Mouse (Mus musculus) lung, embryonic 16.5 days (tissue): ENCODE results near the gene Prm1. TPM values are rescaled to one million over a fixed set of nuclear protein-coding genes. Genes with fewer than 3 reads are reported as not detected.

Experiments used
- ATAC-seq: fragments of 200-750 bp; cut with Nextera tagmentation; 2 replicates; pipeline ENCODE4 v1.8.0; 2017; ENCODE audit warnings: low read depth, mild to moderate bottlenecking, moderate library complexity
- H3K27ac ChIP-seq: fragments of 300-500 bp; sonication (generic); 2 replicates; pipeline ENCODE4 v1.5.1; 2014; ENCODE audit warnings: mild to moderate bottlenecking, control low read depth, low read length
- H3K27me3 ChIP-seq: fragments of 300-500 bp; sonication (generic); 2 replicates; pipeline ENCODE4 v1.6.1; 2014; ENCODE audit warnings: low read depth, low read length, mixed read lengths; ENCODE audit not compliant: control insufficient read depth, insufficient read depth
- H3K36me3 ChIP-seq: fragments of 300-500 bp; sonication (generic); 2 replicates; pipeline ENCODE4 v1.6.1; 2014; ENCODE audit warnings: low read length; ENCODE audit not compliant: control insufficient read depth, insufficient read depth
- H3K4me1 ChIP-seq: fragments of 300-500 bp; sonication (generic); replicated peaks from 2 replicates; pipeline ENCODE4 v1.6.1; 2014; ENCODE audit warnings: low read length, mixed read lengths; ENCODE audit not compliant: control insufficient read depth, insufficient read depth
- H3K4me2 ChIP-seq: fragments of 300-500 bp; sonication (generic); 2 replicates; pipeline ENCODE4 v1.6.1; 2014; ENCODE audit warnings: low read depth, low read length, control low read depth
- H3K4me3 ChIP-seq: fragments of 300-500 bp; sonication (generic); 2 replicates; pipeline ENCODE4 v1.5.1; 2014; ENCODE audit warnings: mild to moderate bottlenecking, low read length, control low read depth
- H3K9ac ChIP-seq: fragments of 300-500 bp; sonication (generic); 2 replicates; pipeline ENCODE4 v1.6.1; 2014; ENCODE audit warnings: low read length, control low read depth
- H3K9me3 ChIP-seq: fragments of 300-500 bp; sonication (generic); 2 replicates; pipeline ENCODE4 v1.6.1; 2016; ENCODE audit warnings: low read length; ENCODE audit not compliant: control insufficient read depth
- WGBS: fragments of 180-500 bp; shearing (Covaris S2); extraction: QIAGEN DNeasy Blood & Tissue Kit; methylation state at CpG from one replicate; pipeline ENCODE4 v1.1.7; 2014; 5-methylcytosine and 5-hydroxymethylcytosine counted together
- polyA plus RNA-seq: library from polyadenylated mRNA; unstranded; fragments of >200 nt; fragmentation: Nextera tagmentation; extraction: Ambion mirVana; gene quantifications from 2 replicates; pipeline ENCODE4 v1.2.1, GENCODE M21; 2015

The Prm1 gene
- polyA plus RNA-seq, 1 experiment from 2014 or later = not detected

DNA sequence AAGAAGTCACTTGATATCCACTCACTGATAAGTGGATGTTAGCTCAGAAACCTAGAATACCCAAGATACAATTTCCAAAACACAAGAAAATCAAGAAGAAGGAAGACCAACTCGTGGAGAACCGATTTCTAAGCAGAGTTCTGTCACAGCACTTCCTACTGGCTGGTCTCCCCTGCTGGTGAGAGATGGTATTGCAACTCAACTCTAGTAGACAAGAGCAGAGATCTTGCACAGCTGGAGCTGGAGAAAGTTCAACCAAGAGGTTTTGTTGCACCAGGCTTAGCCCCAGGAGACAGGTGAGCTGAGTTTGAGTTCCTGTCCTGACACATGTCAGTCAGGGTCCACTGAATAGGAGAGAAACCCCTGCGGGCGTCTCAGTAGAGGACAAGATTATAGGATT is 38.5 kb downstream of the Prm1 start:
- Histone ChIP-seq H3K9me3 (no peaks in the 10 kb centered on the region), H3K4me1 (peaks cover 4% of the 10 kb centered on the region; the same call in 1 of the 2 replicates), H3K27me3 (no peaks in the 10 kb centered on the region), H3K4me3 (no peak overlapping the region), H3K4me2 (no peak overlapping the region), H3K36me3 (no peaks in the 10 kb centered on the region), H3K27ac (no peak overlapping the region), H3K9ac (no peak overlapping the region)
- 42% methylated on average over 4 of the region's 4 CpGs for WGBS
- ATAC-seq = no peak

DNA sequence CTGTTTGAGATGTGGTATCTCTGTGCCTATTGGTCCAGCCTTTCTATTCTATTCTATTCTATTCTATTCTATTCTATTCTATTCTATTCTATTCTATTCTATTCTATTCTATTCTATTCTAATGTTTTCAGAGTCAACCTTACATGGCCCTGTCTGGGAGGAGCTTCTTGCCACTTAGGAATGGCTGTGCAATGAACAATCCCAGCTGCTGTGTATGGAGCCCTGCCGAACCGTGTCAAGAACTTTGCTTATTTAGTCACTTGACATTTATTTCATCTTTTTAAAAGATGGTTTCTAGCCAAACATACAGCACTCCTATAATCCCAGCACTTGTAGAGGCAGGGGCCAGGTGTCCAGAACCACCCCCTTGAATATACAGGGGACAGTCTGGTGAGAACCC is 41.3 kb downstream of the Prm1 start:
- no peak overlapping the region for H3K4me2 ChIP-seq
- H3K9me3 ChIP-seq = no peaks in the 10 kb centered on the region
- ATAC-seq = peak; percentile 72
- H3K4me3 ChIP-seq = no peak overlapping the region
- no peaks in the 10 kb centered on the region for H3K27me3 ChIP-seq
- no peak overlapping the region for H3K9ac ChIP-seq
- no peak overlapping the region for H3K27ac ChIP-seq
- H3K4me1 ChIP-seq = peaks cover 6% of the 10 kb centered on the region; the same call in 1 of the 2 replicates
- H3K36me3 ChIP-seq = no peaks in the 10 kb centered on the region
- WGBS = 4% methylated on average over 2 of the region's 2 CpGs

DNA sequence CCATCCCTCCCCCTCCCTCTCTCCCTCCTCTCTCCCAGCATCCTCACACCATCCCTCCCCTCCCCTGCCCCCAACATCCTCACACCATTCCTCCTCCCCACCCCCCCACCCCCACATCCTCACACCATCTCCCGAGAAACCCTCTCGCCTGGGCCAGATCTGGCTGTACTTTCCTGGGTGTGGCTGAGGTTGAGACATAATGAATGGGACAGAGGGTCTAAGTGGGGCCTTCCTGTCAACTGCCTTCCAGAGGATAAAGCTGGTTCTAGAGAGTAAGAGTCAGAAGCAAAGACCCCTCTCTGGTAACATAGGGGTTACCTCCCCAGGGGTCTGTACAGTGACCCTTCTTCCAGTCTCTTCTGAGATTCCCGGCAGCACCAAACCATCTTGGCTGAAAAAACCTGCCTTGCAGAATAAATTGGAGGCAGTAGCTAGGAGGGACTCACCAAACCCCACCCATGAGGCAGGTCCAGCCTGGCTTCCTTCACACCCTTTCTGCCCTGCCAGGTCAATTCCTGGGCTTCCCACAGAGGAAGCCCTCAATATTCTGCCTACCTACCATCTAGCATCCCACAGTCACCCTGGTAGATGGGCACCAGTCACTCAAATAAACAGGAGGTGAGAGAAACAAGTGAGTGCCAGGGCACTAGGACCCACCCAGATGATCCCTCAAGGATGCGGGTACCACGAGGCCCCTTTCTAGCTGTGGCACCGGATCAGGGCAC is 41.9 kb downstream of the Prm1 start:
- H3K9me3 ChIP-seq = no peaks in the 10 kb centered on the region
- H3K4me2 ChIP-seq = no peak overlapping the region
- ATAC-seq = no peak
- no peak overlapping the region for H3K9ac ChIP-seq
- no peak overlapping the region for H3K27ac ChIP-seq
- no peaks in the 10 kb centered on the region for H3K27me3 ChIP-seq
- no peaks in the 10 kb centered on the region for H3K36me3 ChIP-seq
- WGBS = 53% methylated on average over 6 of the region's 6 CpGs
- no peak overlapping the region for H3K4me3 ChIP-seq
- H3K4me1 ChIP-seq = peaks cover 6% of the 10 kb centered on the region; the same call in 1 of the 2 replicates

GRCm38 (mm10) chr16:10762569-10763180 is 43.0 kb downstream of the Prm1 start:
- 51% methylated on average over 5 of the region's 5 CpGs for WGBS
- Histone ChIP-seq H3K36me3 (no peaks in the 10 kb centered on the region), H3K27ac (no peak overlapping the region), H3K4me1 (peaks cover 6% of the 10 kb centered on the region; the same call in 1 of the 2 replicates), H3K27me3 (no peaks in the 10 kb centered on the region), H3K4me3 (no peak overlapping the region), H3K4me2 (no peak overlapping the region), H3K9ac (no peak overlapping the region), H3K9me3 (no peaks in the 10 kb centered on the region)
- ATAC-seq = no peak

- 68% methylated on average over 8 of the region's 8 CpGs for WGBS
- Histone ChIP-seq H3K4me1 (peaks cover 6% of the 10 kb centered on the region; the same call in 1 of the 2 replicates), H3K4me3 (no peak overlapping the region), H3K9ac (no peak overlapping the region), H3K9me3 (no peaks in the 10 kb centered on the region), H3K27me3 (no peaks in the 10 kb centered on the region), H3K27ac (no peak overlapping the region), H3K4me2 (no peak overlapping the region), H3K36me3 (no peaks in the 10 kb centered on the region)
- no peak for ATAC-seq
Observed at GRCm38 (mm10) chr16:10761182-10761581, 44.5 kb downstream of the Prm1 start.

GRCm38 (mm10) chr16:10756168-10756567 is 49.5 kb downstream of the Prm1 start:
- WGBS = 43% methylated on average over 6 of the region's 6 CpGs
- H3K4me3 ChIP-seq = no peak overlapping the region
- no peak overlapping the region for H3K4me2 ChIP-seq
- ATAC-seq = peak; percentile 61
- H3K9ac ChIP-seq = no peak overlapping the region
- no peaks in the 10 kb centered on the region for H3K9me3 ChIP-seq
- 0 out of 2 replicates have a peak overlapping the region, but pooled peaks have one; percentile 27 for H3K27ac ChIP-seq
- H3K36me3 ChIP-seq = no peaks in the 10 kb centered on the region
- no peaks in the 10 kb centered on the region for H3K27me3 ChIP-seq
- peaks cover 2% of the 10 kb centered on the region; the same call in 1 of the 2 replicates for H3K4me1 ChIP-seq

DNA sequence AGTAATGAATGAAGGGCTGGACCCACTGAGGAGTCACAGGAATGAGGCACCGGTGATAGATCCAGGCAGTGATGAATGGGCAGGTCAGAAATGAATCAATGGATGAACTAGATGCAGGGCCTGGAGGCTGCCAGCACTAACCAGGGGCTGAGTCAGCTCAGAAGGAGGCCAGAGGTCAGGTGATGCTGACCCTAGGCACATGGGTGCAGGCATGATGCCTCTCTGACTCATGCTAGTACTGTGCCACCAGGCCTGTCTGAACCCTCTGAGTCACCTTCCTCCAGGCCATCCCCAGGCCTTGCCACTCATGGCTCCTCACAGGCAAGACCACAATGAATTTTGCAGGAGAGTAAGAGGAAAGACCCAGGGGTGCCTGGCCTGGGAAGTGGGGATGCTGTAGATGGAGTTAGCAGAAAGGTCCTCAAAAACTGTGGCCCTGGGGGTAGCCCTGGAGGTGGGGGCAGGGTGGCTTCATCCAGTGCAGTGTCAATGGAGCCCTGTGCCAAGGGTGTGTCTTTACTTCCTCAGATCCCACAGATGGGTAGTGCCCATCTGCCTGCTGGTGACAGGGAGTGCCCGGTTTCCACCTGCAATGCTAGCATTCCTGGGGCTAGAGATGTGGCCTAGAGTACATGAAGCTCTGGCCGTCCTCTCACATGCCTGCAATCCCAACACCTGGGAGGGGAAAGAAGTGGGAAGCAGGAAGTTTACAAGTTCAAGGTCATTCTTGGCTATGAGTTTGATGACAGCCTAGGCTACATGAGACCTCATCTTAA is 50.9 kb downstream of the Prm1 start:
- Histone ChIP-seq H3K4me3 (no peak overlapping the region), H3K4me1 (peaks cover 5% of the 10 kb centered on the region; the same call in 1 of the 2 replicates), H3K27ac (no peak overlapping the region), H3K27me3 (no peaks in the 10 kb centered on the region), H3K9me3 (no peaks in the 10 kb centered on the region), H3K9ac (no peak overlapping the region), H3K4me2 (no peak overlapping the region), H3K36me3 (no peaks in the 10 kb centered on the region)
- ATAC-seq = no peak
- 85% methylated on average over 3 of the region's 3 CpGs for WGBS

DNA sequence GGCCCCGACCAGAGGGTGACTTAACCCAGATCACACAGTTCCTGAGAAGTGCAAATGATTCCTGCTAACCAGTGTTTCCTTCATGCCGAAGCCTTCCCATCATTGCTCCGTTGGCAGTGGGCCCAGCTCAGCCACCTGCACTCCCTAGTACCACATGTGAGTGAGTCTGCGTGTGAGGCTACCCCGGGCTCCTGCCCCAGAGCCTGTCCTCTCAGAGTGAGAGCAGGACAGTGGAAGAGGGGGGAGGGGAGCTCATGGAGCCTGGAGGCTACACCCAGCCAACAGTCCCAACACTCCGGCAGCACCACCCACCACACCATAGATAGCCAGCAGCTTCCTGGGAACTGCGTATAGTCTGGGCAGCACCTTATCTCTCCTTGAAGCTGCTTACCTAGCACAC is 55.8 kb downstream of the Prm1 start:
- no peaks in the 10 kb centered on the region for H3K9me3 ChIP-seq
- no peaks in the 10 kb centered on the region for H3K27me3 ChIP-seq
- no peak overlapping the region for H3K27ac ChIP-seq
- WGBS = 19% methylated on average over 7 of the region's 7 CpGs
- peak; percentile 63 for ATAC-seq
- no peak overlapping the region for H3K4me3 ChIP-seq
- H3K36me3 ChIP-seq = no peaks in the 10 kb centered on the region
- H3K9ac ChIP-seq = no peak overlapping the region
- 0 out of 2 replicates have a peak, but pooled peaks cover 5% of the 10 kb centered on the region for H3K4me1 ChIP-seq
- H3K4me2 ChIP-seq = no peak overlapping the region

- H3K36me3 ChIP-seq = no peaks in the 10 kb centered on the region
Observed at GRCm38 (mm10) chr16:10749226-10749625, 56.4 kb downstream of the Prm1 start.

More at GRCm38 (mm10) chr16:10749226-10749625, 56.4 kb downstream of the Prm1 start:
- no peak; the same call in 1 of the 2 replicates for ATAC-seq
- Histone ChIP-seq H3K9me3 (no peaks in the 10 kb centered on the region), H3K27ac (no peak overlapping the region), H3K4me1 (0 out of 2 replicates have a peak, but pooled peaks cover 5% of the 10 kb centered on the region), H3K27me3 (no peaks in the 10 kb centered on the region), H3K4me3 (no peak overlapping the region), H3K4me2 (no peak overlapping the region), H3K9ac (no peak overlapping the region)
- WGBS = 23% methylated on average over 7 of the region's 7 CpGs
